Mouse (Mus musculus): ENCODE results near the gene Gna12.

- TF ChIP-seq POLR2A (IDR thresholded peaks at IDR 0.05; ENCODE audit: low read depth, low read length) (no peak), CTCF (IDR thresholded peaks at IDR 0.05; ENCODE audit: borderline replicate concordance, insufficient read depth, low read length) (no peak)
These were observed 63.7 kb downstream of the Gna12 start for GRCm38 (mm10) chr5:140766566-140766965.
